Mouse (Mus musculus) v-Abl transformed pro-B cells (cell line): Measurements from ENCODE around the gene Myh13.

Experiments used
- in situ Hi-C, 2 experiments: fragments of 400-800 bp; cut with MboI; formaldehyde crosslinking; loops; one replicate each; pipeline ENCODE4 v1.15.1; 2025; ENCODE audit not compliant: unreplicated experiment in 2 of 2

Gene Myh13

DNA sequence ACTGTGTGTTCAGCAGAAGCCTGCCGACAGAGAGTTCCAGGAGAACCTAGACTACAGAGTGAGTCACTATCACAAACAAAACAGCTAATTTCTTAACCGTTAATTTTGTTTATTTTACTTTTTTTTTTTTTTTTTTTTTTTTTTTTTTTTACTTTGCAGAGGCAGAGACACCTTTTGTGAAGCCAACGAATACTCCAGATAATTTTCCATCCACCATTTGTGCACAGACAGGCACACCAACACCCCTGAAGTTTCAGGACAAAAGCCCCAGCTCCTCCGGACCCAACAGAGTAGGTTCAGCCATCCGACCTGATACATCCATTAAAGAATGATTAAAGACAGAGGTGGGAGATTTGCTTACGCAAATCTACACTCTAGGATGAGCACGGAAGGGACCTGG lies 63.2 kb downstream of the Myh13 start:
- in situ Hi-C loops: no loop called here

- in situ Hi-C loops: no loop called here
Observed at GRCm38 (mm10) chr11:67386815-67387415, 65.5 kb downstream of the Myh13 start.

GRCm38 (mm10) chr11:67390679-67391384 lies 69.4 kb downstream of the Myh13 start:
- in situ Hi-C loops: no loop called here

DNA sequence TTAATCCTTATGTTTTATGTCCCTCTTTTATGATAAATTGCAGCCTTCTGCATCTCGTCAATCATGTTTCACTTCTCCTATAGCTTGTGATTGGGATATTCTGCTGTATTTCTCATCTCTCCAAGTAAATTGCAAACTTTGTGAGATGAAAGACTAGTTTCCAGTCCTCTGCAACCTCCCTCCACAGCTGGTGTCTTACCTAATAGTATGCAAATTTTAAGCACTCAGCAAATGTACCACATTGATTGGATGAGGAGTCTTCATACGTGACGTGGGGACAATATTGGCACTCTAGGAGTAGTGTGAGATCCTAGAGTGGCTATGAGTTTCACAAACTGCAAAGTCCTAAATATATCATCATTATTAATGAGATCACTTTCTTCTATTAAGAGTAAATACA lies 70.9 kb downstream of the Myh13 start:
- in situ Hi-C loops: no loop called here

GRCm38 (mm10) chr11:67400956-67401355 lies 79.5 kb downstream of the Myh13 start:
- in situ Hi-C loops: no loop called here

GRCm38 (mm10) chr11:67414346-67414940 lies 93.0 kb downstream of the Myh13 start:
- in situ Hi-C loops: no loop called here
